ENCODE assay signal across 19 mouse cellular contexts in genomic region chr6:55044542-55044941, GRCm38 (mm10). TPM values are rescaled to one million over a fixed set of nuclear protein-coding genes. Genes with fewer than 3 reads are reported as not detected.
DNase-seq lines count a peak whose midpoint lies in the region; ATAC-seq and TF ChIP-seq lines count a peak whose summit lies in the region.
"Had no signal": no experiment of that assay in that cellular context is flagged by ENCODE, and none has a peak within 500 bp of the region (broad histone marks: within the 10 kb centered on the region; RNA-seq: fewer than 3 reads in every experiment).

No protein-coding gene starts in this region.

- no peaks in the 10 kb centered on the region for H3K27me3 ChIP-seq in embryonic facial prominence, embryonic 14.5 days (replicated peaks; ENCODE audit: control insufficient read depth, insufficient read depth, low read length)
- no peaks in the 10 kb centered on the region for H3K27me3 ChIP-seq in embryonic facial prominence, embryonic 10.5 days (replicated peaks; ENCODE audit: low read depth, poor library complexity, severe bottlenecking)
- no peaks in the 10 kb centered on the region for H3K27me3 ChIP-seq in midbrain, postnatal 0 days (ENCODE audit: insufficient read depth, low read length)
- H3K27me3 ChIP-seq in midbrain, embryonic 10.5 days (ENCODE audit: low read depth, poor library complexity, severe bottlenecking): no peaks in the 10 kb centered on the region
- no peaks in the 10 kb centered on the region for H3K27me3 ChIP-seq in hindbrain, embryonic 11.5 days (ENCODE audit: control insufficient read depth, insufficient read depth, low read length)
- H3K27me3 ChIP-seq: forebrain, embryonic 12.5 days; intestine, embryonic 15.5 days had no signal

- no peak overlapping the region for H3K4me3 ChIP-seq in embryonic facial prominence, embryonic 14.5 days (ENCODE audit: low read depth, low read length)
- H3K4me3 ChIP-seq in embryonic facial prominence, embryonic 10.5 days: no peak overlapping the region
- H3K4me3 ChIP-seq in layer of hippocampus, adult 2 months: no peak overlapping the region
- H3K4me3 ChIP-seq in midbrain, postnatal 0 days (ENCODE audit: low read depth, low read length): no peak overlapping the region
- no peak overlapping the region for H3K4me3 ChIP-seq in midbrain, embryonic 10.5 days
- H3K4me3 ChIP-seq in hindbrain, embryonic 11.5 days (ENCODE audit: low read depth, low read length): no peak overlapping the region
- H3K4me3 ChIP-seq: forebrain, embryonic 12.5 days; heart, embryonic 10.5 days; intestine, embryonic 15.5 days had no signal

- no peak for TF ChIP-seq CTCF in layer of hippocampus, adult 2 months (conservative IDR thresholded peaks at IDR 0.05)
- no peak for TF ChIP-seq CTCF in midbrain, postnatal 0 days (IDR thresholded peaks at IDR 0.05)

- no peak overlapping the region for H3K27ac ChIP-seq in embryonic facial prominence, embryonic 14.5 days (replicated peaks; ENCODE audit: low read depth, low read length)
- no peak overlapping the region for H3K27ac ChIP-seq in embryonic facial prominence, embryonic 10.5 days (replicated peaks)
- peak overlapping the region; percentile 53 for H3K27ac ChIP-seq in layer of hippocampus, adult 2 months
- H3K27ac ChIP-seq in midbrain, postnatal 0 days (ENCODE audit: low read depth, low read length): no peak overlapping the region
- H3K27ac ChIP-seq in midbrain, embryonic 10.5 days (replicated peaks): no peak overlapping the region
- H3K27ac ChIP-seq in hindbrain, embryonic 11.5 days (ENCODE audit: low read depth, low read length): no peak overlapping the region
- H3K27ac ChIP-seq: forebrain, embryonic 12.5 days; heart, embryonic 10.5 days; hindbrain, embryonic 14.5 days; intestine, embryonic 15.5 days had no signal

- no peak for DNase-seq in embryonic facial prominence, embryonic 14.5 days (ENCODE audit: low spot score)
- DNase-seq in embryonic facial prominence, embryonic 10.5 days (ENCODE audit: low spot score): no peak
- DNase-seq in layer of hippocampus, adult 2 months (ENCODE audit: low spot score in 2 of 2): no peak
- DNase-seq in layer of hippocampus, adult 8-10 months (ENCODE audit: low spot score in 2 of 2): no peak
- peak; percentile 15 for DNase-seq in midbrain, postnatal 0 days (ENCODE audit: low spot score)
- DNase-seq in midbrain, embryonic 10.5 days (ENCODE audit: low spot score): no peak
- no peak for DNase-seq in hindbrain, embryonic 11.5 days (ENCODE audit: low spot score)
- DNase-seq: adrenal gland, postnatal 25 days; B cell, adult 2 months; cerebellum, adult 2 months; cerebellum, postnatal 10 days; gastrocnemius, postnatal 36 days; heart, adult 18-20 months; heart, postnatal 10 days had no signal

- H3K36me3 ChIP-seq in embryonic facial prominence, embryonic 14.5 days (ENCODE audit: control insufficient read depth, insufficient read depth, low read length): peaks cover 22% of the 10 kb centered on the region
- H3K36me3 ChIP-seq in embryonic facial prominence, embryonic 10.5 days (replicated peaks): peaks cover 36% of the 10 kb centered on the region
- peaks cover 17% of the 10 kb centered on the region for H3K36me3 ChIP-seq in midbrain, postnatal 0 days (ENCODE audit: insufficient read depth, low read length)
- H3K36me3 ChIP-seq in midbrain, embryonic 10.5 days: peaks cover 31% of the 10 kb centered on the region
- H3K36me3 ChIP-seq in hindbrain, embryonic 11.5 days (ENCODE audit: control insufficient read depth, insufficient read depth, low read length): no peaks in the 10 kb centered on the region

- no peak overlapping the region for H3K9ac ChIP-seq in embryonic facial prominence, embryonic 14.5 days (ENCODE audit: low read depth, low read length)
- no peak overlapping the region for H3K9ac ChIP-seq in midbrain, postnatal 0 days (replicated peaks; ENCODE audit: low read length, poor library complexity, severe bottlenecking)
- H3K9ac ChIP-seq in hindbrain, embryonic 11.5 days (ENCODE audit: low read depth, low read length): no peak overlapping the region
- H3K9ac ChIP-seq: forebrain, embryonic 12.5 days; hindbrain, embryonic 14.5 days; intestine, embryonic 15.5 days had no signal

- H3K9me3 ChIP-seq in embryonic facial prominence, embryonic 14.5 days (ENCODE audit: control insufficient read depth, low read length): no peaks in the 10 kb centered on the region
- H3K9me3 ChIP-seq in embryonic facial prominence, embryonic 10.5 days: no peaks in the 10 kb centered on the region
- no peaks in the 10 kb centered on the region for H3K9me3 ChIP-seq in midbrain, postnatal 0 days (ENCODE audit: low read length)
- H3K9me3 ChIP-seq in midbrain, embryonic 10.5 days (replicated peaks): no peaks in the 10 kb centered on the region
- H3K9me3 ChIP-seq in hindbrain, embryonic 11.5 days (ENCODE audit: control insufficient read depth, low read length): no peaks in the 10 kb centered on the region
- H3K9me3 ChIP-seq: forebrain, embryonic 12.5 days; heart, embryonic 10.5 days; intestine, embryonic 15.5 days had no signal

- no peak overlapping the region for H3K4me2 ChIP-seq in embryonic facial prominence, embryonic 14.5 days (ENCODE audit: low read depth, low read length)
- H3K4me2 ChIP-seq in midbrain, postnatal 0 days (ENCODE audit: low read depth, low read length, poor library complexity, severe bottlenecking): no peak overlapping the region
- H3K4me2 ChIP-seq in hindbrain, embryonic 11.5 days (replicated peaks; ENCODE audit: low read depth, low read length): no peak overlapping the region
- H3K4me2 ChIP-seq: forebrain, embryonic 12.5 days; hindbrain, embryonic 14.5 days; intestine, embryonic 15.5 days had no signal

- no peaks in the 10 kb centered on the region; the same call in 1 of the 2 replicates for H3K4me1 ChIP-seq in embryonic facial prominence, embryonic 14.5 days (ENCODE audit: control insufficient read depth, insufficient read depth, low read length)
- H3K4me1 ChIP-seq in embryonic facial prominence, embryonic 10.5 days: peaks cover 16% of the 10 kb centered on the region
- H3K4me1 ChIP-seq in midbrain, postnatal 0 days (ENCODE audit: insufficient read depth, low read length): no peaks in the 10 kb centered on the region
- peaks cover 8% of the 10 kb centered on the region for H3K4me1 ChIP-seq in midbrain, embryonic 10.5 days
- H3K4me1 ChIP-seq in hindbrain, embryonic 11.5 days (replicated peaks; ENCODE audit: control insufficient read depth, insufficient read depth, low read length): no peaks in the 10 kb centered on the region

- 60% methylated on average over 5 of the region's 5 CpGs for WGBS in embryonic facial prominence, embryonic 14.5 days
- WGBS in embryonic facial prominence, embryonic 10.5 days: 84% methylated on average over 5 of the region's 5 CpGs
- 58% methylated on average over 5 of the region's 5 CpGs for WGBS in midbrain, postnatal 0 days
- WGBS in midbrain, embryonic 10.5 days: 88% methylated on average over 5 of the region's 5 CpGs
- WGBS in hindbrain, embryonic 11.5 days: 76% methylated on average over 5 of the region's 5 CpGs

- ATAC-seq in embryonic facial prominence, embryonic 14.5 days (ENCODE audit: low read depth): peak; percentile 60; the same call in 1 of the 2 replicates
- ATAC-seq in midbrain, postnatal 0 days (ENCODE audit: low FRiP score): no peak
- no peak for ATAC-seq in hindbrain, embryonic 11.5 days (ENCODE audit: low FRiP score)
- ATAC-seq: CD4-positive, CD25-positive, alpha-beta regulatory T cell, adult 4 months; intestine, embryonic 15.5 days had no signal

RNA-seq across cellular contexts. Expression of gene Gars, which starts 6.7 kb away (rescaled TPM):
- 142 and 154 TPM in 2 replicates for polyA plus RNA-seq in embryonic facial prominence, embryonic 14.5 days (2014; fragmentation: Nextera tagmentation; extraction: Ambion mirVana)
- polyA plus RNA-seq in embryonic facial prominence, embryonic 10.5 days (2016; fragmentation: Nextera tagmentation; extraction: Ambion mirVana): 203 and 223 TPM in 2 replicates
- total RNA-seq in layer of hippocampus, adult 2 months (2021): 100 to 1,000 TPM; 131 to 134 TPM
- 100 to 1,000 TPM; 125 to 137 (median 130) TPM for total RNA-seq in layer of hippocampus, adult 8-10 months (2022)
- total RNA-seq in midbrain, postnatal 0 days (2014; rRNA removed): 136 and 160 TPM in 2 replicates
- 202 and 203 TPM in 2 replicates for polyA plus RNA-seq in midbrain, postnatal 0 days (2015; fragmentation: Nextera tagmentation; extraction: Ambion mirVana)
- 228 and 233 TPM in 2 replicates for polyA plus RNA-seq in midbrain, embryonic 10.5 days (2016; fragmentation: Nextera tagmentation; extraction: Ambion mirVana)
- polyA plus RNA-seq in hindbrain, embryonic 11.5 days (2014; fragmentation: Nextera tagmentation; extraction: Ambion mirVana): 214 and 230 TPM in 2 replicates

RNA-seq across cellular contexts. Expression of gene Ggct, which starts 51.8 kb away (rescaled TPM):
- 9.5 and 10.8 TPM in 2 replicates for polyA plus RNA-seq in embryonic facial prominence, embryonic 14.5 days (2014; fragmentation: Nextera tagmentation; extraction: Ambion mirVana)
- 9.5 and 13.9 TPM in 2 replicates for polyA plus RNA-seq in embryonic facial prominence, embryonic 10.5 days (2016; fragmentation: Nextera tagmentation; extraction: Ambion mirVana)
- 10 to 100 TPM; 36.0 to 38.0 TPM for total RNA-seq in layer of hippocampus, adult 2 months (2021)
- total RNA-seq in layer of hippocampus, adult 8-10 months (2022): 10 to 100 TPM; 30.2 to 38.7 (median 34.5) TPM
- 1.8 and 2.9 TPM in 2 replicates for total RNA-seq in midbrain, postnatal 0 days (2014; rRNA removed)
- polyA plus RNA-seq in midbrain, postnatal 0 days (2015; fragmentation: Nextera tagmentation; extraction: Ambion mirVana): 15.8 and 18.7 TPM in 2 replicates
- 12.7 and 15.7 TPM in 2 replicates for polyA plus RNA-seq in midbrain, embryonic 10.5 days (2016; fragmentation: Nextera tagmentation; extraction: Ambion mirVana)
- polyA plus RNA-seq in hindbrain, embryonic 11.5 days (2014; fragmentation: Nextera tagmentation; extraction: Ambion mirVana): 18.2 and 18.9 TPM in 2 replicates
